Mouse (Mus musculus) kidney, postnatal 4 days (tissue): ENCODE measurements around the gene Kcnj8.
"Not testable (repeated sequence)": the region's sequence is repeated elsewhere in the genome, so short reads cannot be mapped to it uniquely, and the experiment has no call there.

Experiments used
- DNase-seq, 2 experiments: peaks; one replicate each; pipeline ENCODE4 v3.0.0; 2021; ENCODE audit warnings: mixed read lengths in 2 of 2

Gene Kcnj8

DNA sequence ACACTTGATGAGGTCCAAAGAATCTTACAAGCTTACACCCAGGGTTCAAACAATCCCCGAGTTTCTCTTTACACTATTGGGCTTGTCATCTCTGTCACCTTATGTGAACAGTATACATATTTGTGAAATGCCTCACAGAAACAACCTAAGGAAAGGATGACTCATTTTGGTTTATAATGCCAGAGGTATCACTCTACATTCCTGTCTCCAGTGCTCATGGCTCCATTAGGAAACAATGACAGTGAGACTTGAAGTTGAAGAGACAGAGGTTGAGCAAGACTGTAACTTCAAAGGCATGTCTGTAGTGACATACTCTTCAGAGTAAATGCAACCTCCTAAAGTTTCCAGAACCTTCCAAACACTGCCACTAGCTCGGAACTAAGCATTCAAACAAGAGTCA, 23.0 kb downstream of the Kcnj8 start:
- DNase-seq = no peak

DNA sequence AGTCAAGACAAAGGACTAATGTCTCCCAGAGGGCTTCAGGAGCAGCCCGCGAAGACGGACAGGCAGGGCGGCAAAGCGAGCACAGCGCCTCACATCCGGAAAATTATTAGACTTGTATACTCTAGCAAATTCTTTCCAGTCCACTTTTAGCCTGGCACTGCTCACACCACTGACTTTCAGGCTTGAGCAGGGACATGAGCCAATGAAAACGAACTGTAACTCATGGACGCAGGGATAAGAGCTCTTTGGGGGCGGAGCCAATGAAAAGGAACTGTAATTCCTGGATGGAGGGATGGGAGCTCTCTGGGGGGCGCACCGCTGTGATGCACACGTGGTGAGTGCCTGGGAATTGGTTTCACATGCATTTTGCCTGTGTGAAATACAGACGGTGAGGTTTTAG, 26.3 kb downstream of the Kcnj8 start:
- peak; percentile 34 to 57 for DNase-seq

DNA sequence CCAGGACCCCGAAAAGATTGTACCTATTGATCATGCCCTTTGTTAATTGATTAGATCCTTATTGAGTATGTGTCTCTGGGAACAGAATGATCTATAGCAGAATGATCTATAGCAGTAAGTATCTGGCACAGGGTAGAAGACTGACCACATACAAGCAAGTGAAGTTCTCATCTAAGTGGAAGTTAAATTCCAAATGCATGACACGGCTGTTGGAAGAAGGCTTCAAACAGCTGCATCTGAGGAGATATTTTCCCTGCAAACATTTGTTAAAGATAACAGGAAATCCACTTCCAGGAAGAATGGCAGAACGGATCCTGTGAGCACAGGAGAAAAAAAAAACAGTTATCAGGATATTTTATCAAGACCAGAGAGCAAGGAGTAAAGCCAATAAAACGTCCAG, 27.8 kb downstream of the Kcnj8 start:
- no peak for DNase-seq

DNA sequence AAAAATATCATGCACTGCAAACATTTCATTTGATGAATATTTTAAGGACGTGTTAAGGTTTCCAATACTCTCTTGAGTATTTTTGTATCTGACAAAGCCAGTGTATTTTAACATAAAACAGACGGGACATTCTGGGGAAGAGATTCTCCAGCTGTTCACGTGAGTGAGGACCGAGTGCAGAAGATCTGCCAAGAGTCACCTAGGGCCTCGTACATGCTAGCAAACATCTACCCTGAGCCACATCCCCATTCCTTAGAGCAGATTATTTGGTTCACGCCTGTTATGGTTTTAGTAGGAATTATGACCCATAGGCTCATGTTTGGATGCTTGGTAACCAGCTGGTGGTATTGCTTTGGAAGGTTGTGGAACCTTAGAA, 28.6 kb downstream of the Kcnj8 start:
- no peak for DNase-seq

DNA sequence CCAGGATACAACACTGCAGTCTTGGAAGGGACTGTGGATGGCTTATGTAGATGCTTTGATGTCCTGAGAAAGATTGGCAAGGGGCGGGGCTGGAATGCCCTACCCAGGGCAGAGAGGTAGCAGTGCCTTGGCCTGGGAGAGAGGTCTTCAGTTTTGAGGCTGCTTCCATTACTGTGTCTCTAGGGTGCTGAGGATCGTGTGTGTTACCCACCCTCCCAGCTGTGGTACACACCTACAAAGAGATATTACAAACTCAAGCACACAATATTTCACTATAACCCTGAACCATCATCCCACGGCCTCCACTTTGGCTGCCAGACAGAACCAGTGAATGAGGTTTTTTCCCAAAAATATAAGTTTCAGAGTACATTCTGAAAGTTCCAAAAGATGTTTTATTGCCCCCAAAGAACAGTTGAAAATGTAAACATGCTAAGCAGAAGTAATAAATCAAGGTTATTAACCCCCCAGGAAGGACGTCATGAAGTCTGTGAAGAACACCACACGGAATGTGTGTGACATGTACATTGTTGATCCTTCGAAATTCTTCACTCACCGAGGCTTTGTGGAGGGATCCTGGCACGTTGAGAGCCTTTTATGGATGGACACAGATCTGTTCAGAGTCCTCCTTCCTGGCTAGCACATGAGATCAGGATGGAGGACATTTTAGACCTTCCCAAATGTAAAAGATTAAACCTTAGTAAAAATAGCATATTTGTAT, 29.2 kb downstream of the Kcnj8 start:
- no peak for DNase-seq

DNA sequence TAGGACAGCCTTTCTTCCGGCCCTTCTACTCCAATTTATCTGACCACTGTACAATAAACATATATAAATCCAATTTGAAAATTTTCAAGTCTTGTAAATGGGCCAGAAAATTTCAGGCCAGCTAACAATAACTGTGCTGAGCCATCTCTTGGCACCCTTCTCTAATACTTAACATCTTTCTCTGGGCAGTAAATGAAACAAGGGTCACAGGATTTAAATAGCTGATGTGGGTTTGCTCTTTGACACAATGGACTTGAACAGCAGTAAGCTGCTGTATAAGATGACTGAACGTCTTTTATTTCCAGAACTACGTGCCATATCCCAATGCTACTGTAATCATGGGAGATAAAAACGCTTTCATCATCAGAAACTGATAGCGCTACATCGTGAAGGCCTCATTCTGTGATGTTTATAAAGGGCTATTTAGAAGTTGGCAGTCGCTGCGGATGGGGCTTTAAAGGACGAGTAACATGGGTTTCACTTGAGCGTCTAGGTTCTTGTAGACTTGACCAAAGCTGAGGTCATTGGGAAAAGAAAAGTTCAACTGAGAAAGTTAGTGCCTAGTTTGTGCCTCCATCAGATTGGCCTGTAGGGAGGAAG, 30.8 kb downstream of the Kcnj8 start:
- no peak for DNase-seq

DNA sequence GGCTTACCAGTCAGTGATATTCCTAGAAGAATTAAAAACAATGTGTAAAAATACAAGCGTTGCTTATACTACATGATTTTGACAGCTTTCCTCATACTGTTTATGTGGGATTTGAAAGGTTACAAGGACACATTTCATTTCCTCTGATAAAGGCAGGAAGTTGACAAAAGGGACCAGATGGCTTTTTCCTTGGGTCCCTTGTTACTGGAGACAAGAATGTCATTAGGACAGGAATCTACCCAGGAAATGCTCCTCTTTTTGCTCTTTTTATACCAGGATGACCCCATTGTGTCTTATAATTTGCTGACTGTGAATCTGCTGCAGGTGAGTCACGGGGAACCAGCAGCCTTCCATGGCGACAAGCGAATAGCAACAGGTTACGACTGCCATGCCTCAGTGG, 31.3 kb downstream of the Kcnj8 start:
- no peak for DNase-seq

DNA sequence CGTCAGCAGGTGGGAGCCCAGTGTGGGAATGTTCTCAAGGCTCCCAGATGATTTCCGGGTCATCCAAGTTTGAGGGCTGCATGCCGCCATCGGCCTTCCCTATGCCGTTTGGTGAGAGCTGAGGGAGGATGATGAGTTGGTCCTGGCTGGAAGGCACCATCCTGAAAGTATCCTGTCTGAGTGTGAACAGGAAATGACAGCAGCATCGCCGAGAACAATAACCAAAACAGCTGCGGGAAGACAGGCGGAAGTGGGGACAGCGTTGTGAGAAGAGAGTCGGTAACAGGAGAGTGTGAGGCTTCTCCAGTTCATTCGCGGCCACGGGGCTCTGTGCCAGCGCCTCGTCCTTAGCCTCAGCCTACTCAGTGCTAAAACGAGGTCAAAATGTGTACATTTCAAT, 32.9 kb downstream of the Kcnj8 start:
- DNase-seq = peak; percentile 72 to 81

DNA sequence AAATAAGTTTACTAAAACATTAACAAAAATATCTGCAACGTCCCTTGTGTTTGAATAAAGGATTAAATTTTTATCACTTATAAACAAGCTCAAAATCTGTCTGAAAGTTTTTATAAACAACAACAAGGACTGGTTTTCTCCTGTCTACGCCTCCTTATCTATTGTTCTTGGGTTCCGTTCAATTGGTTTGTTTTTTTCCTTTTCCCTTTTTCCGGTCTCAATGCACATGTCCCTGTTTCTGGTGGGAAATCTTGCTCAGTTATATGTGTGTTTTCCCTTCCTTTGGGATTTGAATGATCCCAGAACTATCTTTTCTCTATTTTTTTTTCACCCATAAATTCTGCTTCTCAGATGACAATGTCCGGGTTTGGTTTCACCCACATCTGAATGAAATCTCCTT, 38.0 kb downstream of the Kcnj8 start:
- DNase-seq = no peak

DNA sequence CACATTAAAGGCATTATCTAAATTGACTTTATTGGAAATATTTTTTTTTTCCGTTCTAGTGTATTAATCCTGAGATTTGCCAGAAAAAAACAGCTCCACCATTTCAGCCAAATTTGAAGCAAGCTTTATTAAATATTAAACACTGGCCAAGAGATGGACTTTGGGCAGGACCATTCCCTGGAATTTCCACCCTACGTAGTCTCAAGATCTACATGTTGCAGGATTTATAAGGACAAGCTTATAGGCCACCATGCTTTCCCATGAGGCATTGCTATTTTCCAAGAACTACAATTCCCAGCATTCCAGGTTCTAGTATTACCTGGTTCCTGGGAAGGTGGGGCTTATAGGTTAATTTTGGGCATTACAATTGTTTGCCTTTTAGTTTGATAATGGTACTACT, 38.7 kb downstream of the Kcnj8 start:
- DNase-seq = no peak

DNA sequence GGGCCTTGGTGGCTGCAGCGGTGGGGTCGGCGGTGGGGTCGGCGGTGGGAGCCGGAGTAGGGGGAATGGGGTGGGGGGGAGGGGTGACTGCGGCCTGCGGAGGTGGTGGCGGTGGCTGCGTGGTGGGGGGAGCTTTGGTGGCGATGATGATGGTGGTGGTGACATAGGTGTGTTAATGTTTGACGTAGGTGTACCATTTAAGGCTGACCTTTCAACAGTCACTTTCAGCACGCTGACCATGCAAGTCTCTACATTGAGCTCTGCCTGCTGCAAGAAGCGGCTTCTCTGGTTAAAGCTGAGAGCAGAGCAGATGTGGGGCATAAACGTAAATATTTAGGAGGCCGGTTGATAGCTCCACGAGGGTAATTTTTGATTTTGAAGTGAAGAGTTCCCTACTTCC, 39.3 kb downstream of the Kcnj8 start:
- DNase-seq = no peak

DNA sequence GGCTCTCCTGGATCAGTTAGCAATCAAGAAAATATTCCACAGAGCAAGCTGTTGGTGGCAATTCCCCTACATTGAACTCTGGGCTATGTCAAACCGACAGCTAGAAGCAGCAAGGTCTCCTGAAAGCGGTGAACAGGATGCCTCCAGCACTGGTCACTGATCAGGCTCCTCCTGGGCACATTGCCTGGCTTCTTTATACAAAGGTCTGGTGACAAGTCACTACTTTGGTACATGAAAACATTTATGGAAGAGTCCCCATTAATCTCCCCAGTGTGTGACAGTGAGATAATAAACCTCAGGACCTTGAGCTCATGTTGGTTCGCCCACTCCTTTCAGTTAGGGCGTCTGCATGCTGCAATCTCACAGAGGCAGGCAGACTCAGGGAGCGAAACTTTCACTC, 41.0 kb downstream of the Kcnj8 start:
- peak in 1 of 2 experiments; percentile 34 for DNase-seq

DNA sequence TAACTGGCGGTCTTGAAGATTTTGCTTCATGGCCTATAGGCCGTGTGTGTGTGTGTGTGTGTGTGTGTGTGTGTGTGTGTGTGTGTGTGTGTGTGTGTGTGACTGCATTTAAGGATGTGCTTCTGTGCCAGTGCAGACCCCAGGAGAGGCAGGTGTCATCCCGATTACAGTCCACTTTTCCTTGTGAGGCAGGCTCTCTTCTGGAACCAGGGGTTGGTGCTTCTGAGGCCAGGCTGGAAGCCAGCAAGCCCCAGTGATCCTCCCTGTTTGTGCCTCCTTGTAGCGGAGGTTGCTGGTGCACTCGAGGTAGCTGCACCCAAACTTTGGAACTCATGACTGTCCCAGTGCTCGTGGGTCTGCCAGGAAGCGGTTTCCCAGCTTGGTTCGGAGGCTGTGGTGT, 41.7 kb downstream of the Kcnj8 start:
- DNase-seq = no peak

DNA sequence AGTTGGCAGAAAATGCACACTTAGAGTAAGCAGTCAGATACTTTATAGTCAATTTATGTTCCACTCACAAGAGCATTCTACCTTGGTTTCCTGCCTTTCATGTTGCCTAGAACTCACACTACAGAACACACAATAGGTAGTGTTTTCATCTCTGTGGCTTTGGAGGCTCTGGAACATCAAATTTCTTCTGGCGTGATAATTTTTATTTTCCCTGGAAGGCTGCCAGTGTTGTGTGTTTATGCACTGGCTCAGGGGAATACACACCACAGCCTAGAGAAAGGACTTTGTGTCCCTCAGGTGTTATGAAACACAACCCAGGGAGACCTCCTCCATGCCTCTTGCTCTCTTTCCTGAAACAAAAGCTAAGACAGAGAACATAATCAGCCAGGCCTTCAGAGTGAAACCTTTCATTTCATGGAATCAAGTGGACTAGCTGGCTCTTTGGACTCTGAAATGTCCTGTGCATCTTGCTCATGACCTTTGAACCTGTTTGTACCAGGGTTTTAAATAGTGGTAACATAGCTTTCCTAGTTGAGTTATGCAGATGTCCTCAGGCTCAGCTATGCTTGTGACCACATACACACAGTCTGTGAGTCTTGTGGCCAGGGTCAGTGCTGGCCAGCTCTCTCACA, 43.4 kb downstream of the Kcnj8 start:
- DNase-seq = no peak

DNA sequence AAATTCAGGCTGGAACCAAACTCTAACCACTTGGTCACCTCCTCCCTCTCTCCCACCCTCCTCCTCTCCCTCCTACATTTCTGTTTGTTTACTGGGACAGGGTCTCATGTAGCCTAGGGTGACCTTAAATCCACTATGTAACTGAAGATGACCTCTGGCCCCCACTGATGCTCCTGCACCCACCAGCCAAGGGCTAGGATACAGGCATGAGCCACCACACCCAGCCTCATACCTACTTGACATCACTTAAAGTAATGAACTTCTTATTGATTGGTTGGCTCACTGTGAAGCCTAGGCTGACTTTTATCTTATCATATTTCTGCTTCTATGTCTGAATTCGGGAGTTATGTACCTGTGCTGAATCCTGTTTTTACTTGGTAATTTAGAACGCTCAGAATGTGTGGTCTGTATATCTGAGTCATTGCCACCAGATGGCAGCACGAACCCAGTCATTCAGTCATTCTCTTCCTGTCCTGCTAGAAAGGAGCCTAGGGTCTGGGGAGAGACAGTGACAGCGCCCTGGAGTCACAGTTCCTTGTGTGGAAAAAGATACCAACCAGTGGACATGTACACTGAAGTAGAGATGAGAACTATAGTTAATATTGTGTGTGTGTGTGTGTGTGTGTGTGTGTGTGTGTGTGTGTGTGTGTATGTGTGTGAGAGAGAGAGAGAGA, 46.6 kb downstream of the Kcnj8 start:
- peak; percentile 86 to 87 for DNase-seq

DNA sequence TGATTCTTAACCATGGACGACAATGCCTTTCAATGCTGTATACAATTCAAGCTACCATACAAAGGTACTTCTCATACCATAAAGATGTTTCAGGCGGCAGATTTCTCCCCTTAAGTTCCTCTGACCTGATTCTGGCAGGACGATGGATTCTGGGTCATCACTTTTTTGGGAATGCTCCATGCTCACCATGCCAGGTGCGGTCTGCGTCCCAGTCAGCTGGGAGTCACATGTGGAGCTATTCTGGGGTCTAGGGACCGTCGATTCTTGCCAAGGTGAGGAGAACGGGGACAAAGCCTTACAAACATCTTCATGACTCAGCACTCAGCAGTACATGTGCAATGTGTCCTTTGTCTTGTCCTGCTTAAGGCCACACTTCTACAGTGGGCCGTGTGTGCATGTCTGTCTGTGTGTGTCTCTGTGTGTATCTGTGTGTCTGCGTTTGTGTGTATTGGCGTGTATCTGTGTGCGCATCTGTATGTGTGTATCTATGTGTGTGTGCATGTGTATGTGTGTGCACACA, 49.8 kb downstream of the Kcnj8 start:
- no peak for DNase-seq

DNA sequence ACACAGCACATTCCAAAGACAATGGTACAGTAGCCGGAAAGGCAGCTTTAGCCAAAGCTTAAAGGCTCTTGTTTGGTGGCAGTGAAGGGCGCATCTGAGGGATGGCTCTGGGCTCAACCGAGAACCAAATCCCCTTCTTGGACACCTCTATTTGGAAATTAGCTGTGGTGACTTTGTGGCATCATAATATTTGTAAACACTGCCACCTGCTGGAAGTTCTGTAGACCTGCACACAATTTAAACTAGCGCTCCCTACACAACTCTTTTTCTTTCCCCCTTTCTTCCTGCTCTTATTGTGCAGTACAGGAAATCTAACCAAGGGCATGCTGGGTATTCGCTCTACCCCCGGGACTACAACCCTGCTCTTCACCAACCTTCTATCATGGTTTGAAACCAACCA, 52.3 kb downstream of the Kcnj8 start:
- peak in 1 of 2 experiments; percentile 35 for DNase-seq

DNA sequence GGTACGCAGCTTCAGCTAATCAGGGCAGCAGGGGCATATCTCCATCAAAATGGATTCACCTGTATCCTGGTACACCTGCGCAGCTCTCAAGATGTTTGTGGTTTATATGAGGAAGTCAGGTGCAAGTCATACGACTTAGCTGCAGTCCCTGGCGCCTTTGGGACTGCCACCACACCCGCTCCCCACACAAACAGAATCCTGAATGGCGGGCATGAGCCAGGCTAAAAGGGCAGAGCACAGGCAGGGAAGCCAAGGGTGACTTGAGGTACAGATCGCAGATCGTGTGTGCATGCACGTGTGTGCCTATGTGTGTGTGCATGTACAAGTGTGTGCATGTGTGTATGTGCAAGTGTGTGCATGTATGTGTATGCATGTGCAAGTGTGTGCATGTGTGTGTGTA, 56.0 kb downstream of the Kcnj8 start:
- DNase-seq = not testable (repeated sequence)

DNA sequence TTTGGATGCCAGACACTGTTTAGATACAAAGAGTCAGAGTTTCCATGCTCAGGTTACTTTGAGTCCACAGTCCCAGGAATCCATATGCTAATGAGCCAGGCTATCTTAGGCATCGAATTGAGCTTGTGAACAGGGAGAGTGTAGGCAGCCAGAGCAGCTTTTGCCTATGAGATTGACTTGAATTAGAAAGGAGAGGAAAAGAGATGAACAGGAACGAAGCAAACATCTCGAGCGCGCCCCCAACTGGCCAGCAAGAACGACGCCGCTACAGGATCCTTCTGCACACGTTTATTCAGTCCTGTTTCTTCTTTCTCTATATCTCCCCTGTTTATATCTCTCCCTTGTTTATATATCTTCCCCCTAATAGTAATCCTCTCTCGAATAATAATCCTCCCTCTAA, 56.5 kb downstream of the Kcnj8 start:
- peak; percentile 81 to 85 for DNase-seq
